Mouse (Mus musculus) lung, embryonic 16.5 days (tissue): Measurements from ENCODE around the gene Gm10722. TPM values are rescaled to one million over a fixed set of nuclear protein-coding genes. Genes with fewer than 3 reads are reported as not detected.
"Not testable (repeated sequence)": the region's sequence is repeated elsewhere in the genome, so short reads cannot be mapped to it uniquely, and the experiment has no call there.

Experiments used
- ATAC-seq: fragments of 200-750 bp; cut with Nextera tagmentation; 2 replicates; pipeline ENCODE4 v1.8.0; 2017; ENCODE audit warnings: low read depth, mild to moderate bottlenecking, moderate library complexity
- H3K27ac ChIP-seq: fragments of 300-500 bp; sonication (generic); 2 replicates; pipeline ENCODE4 v1.5.1; 2014; ENCODE audit warnings: mild to moderate bottlenecking, control low read depth, low read length
- H3K27me3 ChIP-seq: fragments of 300-500 bp; sonication (generic); 2 replicates; pipeline ENCODE4 v1.6.1; 2014; ENCODE audit warnings: low read depth, low read length, mixed read lengths; ENCODE audit not compliant: control insufficient read depth, insufficient read depth
- H3K36me3 ChIP-seq: fragments of 300-500 bp; sonication (generic); 2 replicates; pipeline ENCODE4 v1.6.1; 2014; ENCODE audit warnings: low read length; ENCODE audit not compliant: control insufficient read depth, insufficient read depth
- H3K4me1 ChIP-seq: fragments of 300-500 bp; sonication (generic); replicated peaks from 2 replicates; pipeline ENCODE4 v1.6.1; 2014; ENCODE audit warnings: low read length, mixed read lengths; ENCODE audit not compliant: control insufficient read depth, insufficient read depth
- H3K4me2 ChIP-seq: fragments of 300-500 bp; sonication (generic); 2 replicates; pipeline ENCODE4 v1.6.1; 2014; ENCODE audit warnings: low read depth, low read length, control low read depth
- H3K4me3 ChIP-seq: fragments of 300-500 bp; sonication (generic); 2 replicates; pipeline ENCODE4 v1.5.1; 2014; ENCODE audit warnings: mild to moderate bottlenecking, low read length, control low read depth
- H3K9ac ChIP-seq: fragments of 300-500 bp; sonication (generic); 2 replicates; pipeline ENCODE4 v1.6.1; 2014; ENCODE audit warnings: low read length, control low read depth
- H3K9me3 ChIP-seq: fragments of 300-500 bp; sonication (generic); 2 replicates; pipeline ENCODE4 v1.6.1; 2016; ENCODE audit warnings: low read length; ENCODE audit not compliant: control insufficient read depth
- WGBS: fragments of 180-500 bp; shearing (Covaris S2); extraction: QIAGEN DNeasy Blood & Tissue Kit; methylation state at CpG from one replicate; pipeline ENCODE4 v1.1.7; 2014; 5-methylcytosine and 5-hydroxymethylcytosine counted together
- polyA plus RNA-seq: library from polyadenylated mRNA; unstranded; fragments of >200 nt; fragmentation: Nextera tagmentation; extraction: Ambion mirVana; gene quantifications from 2 replicates; pipeline ENCODE4 v1.2.1, GENCODE M21; 2015

The Gm10722 gene
- polyA plus RNA-seq, 1 experiment from 2014 or later: not detected

- H3K27me3 ChIP-seq, H3K4me3 ChIP-seq, H3K9me3 ChIP-seq, H3K36me3 ChIP-seq, H3K4me2 ChIP-seq, H3K27ac ChIP-seq, ATAC-seq, H3K9ac ChIP-seq, H3K4me1 ChIP-seq: not testable (repeated sequence)
- 66% methylated on average over 15 of the region's 16 CpGs for WGBS
Measured at GRCm38 (mm10) chr9:3023985-3024648, 23.4 kb downstream of the Gm10722 start.

- H3K4me2 ChIP-seq, H3K4me1 ChIP-seq, H3K9me3 ChIP-seq, H3K27me3 ChIP-seq, H3K4me3 ChIP-seq, H3K36me3 ChIP-seq, ATAC-seq, H3K27ac ChIP-seq, H3K9ac ChIP-seq: not testable (repeated sequence)
- 71% methylated on average over 12 of the region's 12 CpGs for WGBS
Measured at GRCm38 (mm10) chr9:3024912-3025467, 24.3 kb downstream of the Gm10722 start, which contains the start of gene Gm10717. Gene Gm10717 (plus strand): TSS chr9:3025417.

DNA sequence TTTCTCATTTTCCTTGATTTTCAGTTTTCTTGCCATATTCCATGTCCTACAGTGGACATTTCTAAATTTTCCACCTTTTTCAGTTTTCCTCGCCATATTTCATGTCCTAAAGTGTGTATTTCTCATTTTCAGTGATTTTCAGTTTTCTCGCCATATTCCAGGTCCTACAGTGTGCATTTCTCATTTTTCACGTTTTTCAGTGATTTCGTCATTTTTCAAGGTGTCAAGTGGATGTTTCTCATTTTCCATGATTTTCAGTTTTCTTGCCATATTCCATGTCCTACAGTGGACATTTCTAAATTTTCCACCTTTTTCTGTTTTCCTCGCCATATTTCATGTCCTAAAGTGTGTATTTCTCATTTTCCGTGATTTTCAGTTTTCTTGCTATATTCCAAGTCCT is 24.9 kb downstream of the Gm10722 start:
- ATAC-seq, H3K9ac ChIP-seq, H3K27me3 ChIP-seq, H3K27ac ChIP-seq, H3K9me3 ChIP-seq, H3K4me3 ChIP-seq, H3K4me1 ChIP-seq, H3K4me2 ChIP-seq, H3K36me3 ChIP-seq: not testable (repeated sequence)
- WGBS: 64% methylated on average over 4 of the region's 6 CpGs

DNA sequence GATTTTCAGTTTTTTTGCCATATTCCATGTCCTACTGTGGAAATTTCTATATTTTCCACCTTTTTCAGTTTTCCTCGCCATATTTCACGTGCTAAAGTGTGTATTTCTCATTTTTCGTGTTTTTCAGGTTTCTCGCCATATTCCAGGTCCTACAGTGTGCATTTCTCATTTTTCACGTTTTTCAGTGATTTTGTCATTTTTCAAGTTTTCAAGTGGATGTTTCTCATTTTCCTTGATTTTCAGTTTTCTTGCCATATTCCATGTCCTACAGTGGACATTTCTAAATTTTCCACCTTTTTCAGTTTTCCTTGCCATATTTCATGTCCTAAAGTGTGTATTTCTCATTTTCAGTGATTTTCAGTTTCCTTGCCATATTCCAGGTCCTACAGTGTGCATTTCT is 25.4 kb downstream of the Gm10722 start:
- ATAC-seq, H3K27ac ChIP-seq, H3K36me3 ChIP-seq, H3K27me3 ChIP-seq, H3K4me1 ChIP-seq, H3K4me3 ChIP-seq, H3K9ac ChIP-seq, H3K4me2 ChIP-seq, H3K9me3 ChIP-seq: not testable (repeated sequence)
- WGBS: 78% methylated on average over 5 of the region's 5 CpGs

GRCm38 (mm10) chr9:3026741-3027140 is 26.0 kb downstream of the Gm10722 start:
- not testable (repeated sequence) for H3K9me3 ChIP-seq, H3K36me3 ChIP-seq, H3K4me2 ChIP-seq, H3K4me3 ChIP-seq, H3K27me3 ChIP-seq, H3K9ac ChIP-seq, H3K27ac ChIP-seq, ATAC-seq, H3K4me1 ChIP-seq
- 64% methylated on average over 9 of the region's 9 CpGs for WGBS

DNA sequence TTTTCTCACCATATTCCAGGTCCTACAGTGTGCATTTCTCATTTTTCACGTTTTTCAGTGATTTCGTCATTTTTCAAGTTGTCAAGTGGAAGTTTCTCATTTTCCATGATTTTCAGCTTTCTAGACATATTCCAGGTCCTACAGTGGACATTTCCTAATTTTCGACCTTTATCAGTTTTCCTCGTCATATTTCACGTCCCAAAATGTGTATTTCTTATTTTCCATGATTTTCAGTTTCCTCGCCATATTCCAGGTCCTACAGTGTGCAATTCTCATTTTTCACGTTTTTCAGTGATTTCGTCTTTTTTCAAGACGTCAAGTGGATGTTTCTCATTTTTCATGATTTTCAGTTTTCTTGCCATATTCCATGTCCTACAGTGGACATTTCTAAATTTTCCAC is 26.5 kb downstream of the Gm10722 start:
- not testable (repeated sequence) for H3K27ac ChIP-seq, H3K4me1 ChIP-seq, H3K4me3 ChIP-seq, H3K27me3 ChIP-seq, H3K9ac ChIP-seq, H3K9me3 ChIP-seq, H3K36me3 ChIP-seq, H3K4me2 ChIP-seq, ATAC-seq
- 73% methylated on average over 9 of the region's 9 CpGs for WGBS

GRCm38 (mm10) chr9:3029276-3030000 is 28.7 kb downstream of the Gm10722 start:
- H3K36me3 ChIP-seq, H3K9me3 ChIP-seq, H3K4me2 ChIP-seq, ATAC-seq, H3K4me3 ChIP-seq, H3K27ac ChIP-seq, H3K9ac ChIP-seq, H3K4me1 ChIP-seq, H3K27me3 ChIP-seq: not testable (repeated sequence)
- 66% methylated on average over 12 of the region's 16 CpGs for WGBS

DNA sequence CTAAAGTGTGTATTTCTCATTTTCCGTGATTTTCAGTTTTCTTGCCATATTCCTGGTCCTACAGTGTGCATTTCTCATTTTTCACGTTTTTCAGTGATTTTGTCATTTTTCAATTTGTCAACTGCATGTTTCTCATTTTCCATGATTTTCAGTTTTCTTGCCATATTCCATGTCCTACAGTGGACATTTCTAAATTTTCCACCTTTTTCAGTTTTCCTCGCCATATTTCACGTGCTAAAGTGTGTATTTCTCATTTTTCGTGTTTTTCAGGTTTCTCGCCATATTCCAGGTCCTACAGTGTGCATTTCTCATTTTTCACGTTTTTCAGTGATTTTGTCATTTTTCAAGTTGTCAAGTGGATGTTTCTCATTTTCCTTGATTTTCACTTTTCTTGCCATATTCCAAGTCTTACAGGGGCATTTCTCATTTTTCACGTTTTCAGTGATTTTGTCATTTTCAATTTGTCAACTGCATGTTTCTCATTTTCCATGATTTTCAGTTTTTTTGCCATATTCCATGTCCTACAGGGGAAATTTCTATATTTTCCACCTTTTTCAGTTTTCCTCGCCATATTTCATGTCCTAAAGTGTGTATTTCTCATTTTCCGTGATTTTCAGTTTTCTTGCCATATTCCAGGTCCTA is 30.1 kb downstream of the Gm10722 start:
- H3K4me1 ChIP-seq, H3K27me3 ChIP-seq, H3K4me2 ChIP-seq, H3K27ac ChIP-seq, H3K36me3 ChIP-seq, H3K9me3 ChIP-seq, ATAC-seq, H3K9ac ChIP-seq, H3K4me3 ChIP-seq: not testable (repeated sequence)
- 70% methylated on average over 2 of the region's 10 CpGs for WGBS

DNA sequence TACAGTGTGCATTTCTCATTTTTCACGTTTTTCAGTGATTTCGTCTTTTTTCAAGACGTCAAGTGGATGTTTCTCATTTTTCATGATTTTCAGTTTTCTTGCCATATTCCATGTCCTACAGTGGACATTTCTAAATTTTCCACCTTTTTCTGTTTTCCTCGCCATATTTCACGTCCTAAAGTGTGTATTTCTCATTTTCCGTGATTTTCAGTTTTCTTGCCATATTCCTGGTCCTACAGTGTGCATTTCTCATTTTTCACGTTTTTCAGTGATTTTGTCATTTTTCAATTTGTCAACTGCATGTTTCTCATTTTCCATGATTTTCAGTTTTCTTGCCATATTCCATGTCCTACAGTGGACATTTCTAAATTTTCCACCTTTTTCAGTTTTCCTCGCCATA is 33.6 kb downstream of the Gm10722 start, which contains the start of gene Gm17535:
Gene Gm17535 (plus strand): TSS at position 301 of the 400 bp plus-strand sequence.
- not testable (repeated sequence) for H3K4me1 ChIP-seq, H3K36me3 ChIP-seq, H3K4me2 ChIP-seq, H3K4me3 ChIP-seq, ATAC-seq, H3K9me3 ChIP-seq, H3K9ac ChIP-seq, H3K27ac ChIP-seq, H3K27me3 ChIP-seq
- WGBS: no CpG with 5 or more reads among the region's 8 CpGs
